Comparison of ENCODE assay signal across 19 mouse cellular contexts in genomic region chr17:83069246-83069645, GRCm38 (mm10).
DNase-seq lines count a peak whose midpoint lies in the region; ATAC-seq and TF ChIP-seq lines count a peak whose summit lies in the region.
"Had no signal": no experiment of that assay in that cellular context is flagged by ENCODE, and none has a peak within 500 bp of the region (broad histone marks: within the 10 kb centered on the region; RNA-seq: fewer than 3 reads in every experiment).

No protein-coding gene starts in this region.

- peak; percentile 30; the same call in 1 of the 2 replicates for ATAC-seq in heart, embryonic 15.5 days (replicated peaks; ENCODE audit: insufficient number of reproducible peaks, insufficient read depth, low FRiP score, low read depth)
- ATAC-seq: forebrain, embryonic 15.5 days had no signal

- H3K27me3 ChIP-seq in heart, embryonic 15.5 days, result no peaks in the 10 kb centered on the region
- H3K27me3 ChIP-seq: forebrain, embryonic 15.5 days; neural tube, embryonic 13.5 days; stomach, embryonic 15.5 days had no signal

- peak; percentile 59 for DNase-seq in lung, postnatal 10 days
- DNase-seq in lung, postnatal 4 days, result no peak
- peak; percentile 27 to 53 for DNase-seq in heart, adult 9 months (ENCODE audit: low spot score in 2 of 2)
- no peak for DNase-seq in layer of hippocampus, adult 2 months (ENCODE audit: low spot score in 2 of 2)
- DNase-seq in embryo, embryonic 11 days, result no peak
- no peak for DNase-seq in adrenal gland, postnatal 10 days
- DNase-seq: cerebellum, adult 11 months; cerebellum, postnatal 14 days; kidney, adult 8-10 months; kidney, postnatal 4 days; lung, embryonic 14.5 days; right cerebral cortex, postnatal 14 days; thymus, adult 2 months had no signal

- no peaks in the 10 kb centered on the region for H3K36me3 ChIP-seq in heart, embryonic 15.5 days
- H3K36me3 ChIP-seq: embryonic facial prominence, embryonic 10.5 days; forebrain, embryonic 15.5 days; neural tube, embryonic 13.5 days; stomach, embryonic 15.5 days had no signal

- TF ChIP-seq CTCF in layer of hippocampus, adult 2 months (conservative IDR thresholded peaks at IDR 0.05), result no peak

- 20% methylated on average over 4 of the region's 4 CpGs for WGBS in heart, embryonic 15.5 days

- H3K4me2 ChIP-seq in heart, embryonic 15.5 days, result no peak overlapping the region
- H3K4me2 ChIP-seq: forebrain, embryonic 15.5 days; lung, embryonic 14.5 days; midbrain, embryonic 11.5 days; neural tube, embryonic 13.5 days; stomach, embryonic 15.5 days had no signal

- H3K4me1 ChIP-seq in heart, embryonic 15.5 days (replicated peaks), result peaks cover 33% of the 10 kb centered on the region
- H3K4me1 ChIP-seq: neural tube, embryonic 13.5 days had no signal

- H3K27ac ChIP-seq in heart, embryonic 15.5 days, result peak overlapping the region; percentile 55
- H3K27ac ChIP-seq in layer of hippocampus, adult 2 months, result no peak overlapping the region
- H3K27ac ChIP-seq: embryonic facial prominence, embryonic 10.5 days; forebrain, embryonic 15.5 days; neural tube, embryonic 13.5 days; stomach, embryonic 15.5 days had no signal

- H3K9me3 ChIP-seq in heart, embryonic 15.5 days (replicated peaks), result no peaks in the 10 kb centered on the region
- H3K9me3 ChIP-seq: embryonic facial prominence, embryonic 10.5 days; forebrain, embryonic 15.5 days; neural tube, embryonic 13.5 days; stomach, embryonic 15.5 days had no signal

- no peak overlapping the region for H3K4me3 ChIP-seq in heart, embryonic 15.5 days
- H3K4me3 ChIP-seq in layer of hippocampus, adult 2 months, result no peak overlapping the region
- H3K4me3 ChIP-seq: embryonic facial prominence, embryonic 10.5 days; forebrain, embryonic 15.5 days; neural tube, embryonic 13.5 days; stomach, embryonic 15.5 days had no signal

- no peak overlapping the region for H3K9ac ChIP-seq in heart, embryonic 15.5 days
- H3K9ac ChIP-seq: forebrain, embryonic 15.5 days; lung, embryonic 14.5 days; neural tube, embryonic 13.5 days; stomach, embryonic 15.5 days had no signal

Comparison
In these comparisons a context has a peak if more than half of its experiments do, and no peak if none do; other contexts are left out.
1. DNase-seq: peak in lung, postnatal 10 days (single experiment) and heart, adult 9 months (2 of 2); none in lung, postnatal 4 days (0 of 2), layer of hippocampus, adult 2 months (0 of 2), embryo, embryonic 11 days (single experiment) and adrenal gland, postnatal 10 days (single experiment).